Mouse (Mus musculus) kidney, adult 10 weeks (tissue): Measurements from ENCODE around the gene Fnip2. TPM values are rescaled to one million over a fixed set of nuclear protein-coding genes. Genes with fewer than 3 reads are reported as not detected.

Experiments used
- polyA plus RNA-seq: library from polyadenylated mRNA; stranded (reverse); fragments of 350-450 nt; fragmentation: Illumina TruSeq; extraction: RNeasy Lipid Tissue Mini Kit (QIAGEN cat#74804); gene quantifications from one replicate; pipeline ENCODE4 v1.2.3, GENCODE M21; 2014; ENCODE audit warnings: low read depth, low replicate concordance

Gene Fnip2
- 30.4 TPM for polyA plus RNA-seq

DNA sequence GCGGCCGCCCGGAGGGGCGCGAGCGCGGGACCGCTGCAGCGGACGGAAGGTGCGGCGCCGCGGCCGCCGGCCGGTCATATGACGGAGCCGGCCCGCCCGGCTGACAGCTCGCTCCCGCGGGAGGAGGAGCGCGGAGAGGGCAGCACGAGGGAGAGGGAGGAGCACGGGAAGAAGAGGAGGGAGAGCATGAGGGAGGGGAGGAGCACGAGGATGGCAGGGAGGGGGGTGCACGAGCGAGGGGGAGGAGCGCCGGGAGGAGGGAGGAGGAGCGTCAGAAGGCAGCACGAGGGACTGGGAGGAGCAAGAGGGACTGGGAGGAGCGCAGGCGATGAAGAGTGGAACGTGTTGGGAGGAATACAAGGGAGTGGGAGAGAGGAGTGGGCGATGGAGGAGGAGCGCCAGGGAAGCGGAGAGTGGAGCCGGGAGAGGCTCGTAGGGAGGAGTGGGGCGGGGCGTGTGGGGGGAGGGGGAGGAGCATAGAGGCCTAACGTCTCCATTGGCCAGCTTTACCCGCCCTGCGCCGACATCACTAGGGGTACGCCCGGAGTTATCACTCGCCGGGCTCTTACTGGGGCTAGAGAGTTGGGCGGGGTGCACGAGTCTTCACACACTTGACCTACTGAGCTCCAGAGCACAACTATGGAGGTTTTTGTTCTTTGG lies at the start of gene Fnip2:
Gene Fnip2, minus strand, starts transcription at position 94 of the 660 bp plus-strand sequence.

DNA sequence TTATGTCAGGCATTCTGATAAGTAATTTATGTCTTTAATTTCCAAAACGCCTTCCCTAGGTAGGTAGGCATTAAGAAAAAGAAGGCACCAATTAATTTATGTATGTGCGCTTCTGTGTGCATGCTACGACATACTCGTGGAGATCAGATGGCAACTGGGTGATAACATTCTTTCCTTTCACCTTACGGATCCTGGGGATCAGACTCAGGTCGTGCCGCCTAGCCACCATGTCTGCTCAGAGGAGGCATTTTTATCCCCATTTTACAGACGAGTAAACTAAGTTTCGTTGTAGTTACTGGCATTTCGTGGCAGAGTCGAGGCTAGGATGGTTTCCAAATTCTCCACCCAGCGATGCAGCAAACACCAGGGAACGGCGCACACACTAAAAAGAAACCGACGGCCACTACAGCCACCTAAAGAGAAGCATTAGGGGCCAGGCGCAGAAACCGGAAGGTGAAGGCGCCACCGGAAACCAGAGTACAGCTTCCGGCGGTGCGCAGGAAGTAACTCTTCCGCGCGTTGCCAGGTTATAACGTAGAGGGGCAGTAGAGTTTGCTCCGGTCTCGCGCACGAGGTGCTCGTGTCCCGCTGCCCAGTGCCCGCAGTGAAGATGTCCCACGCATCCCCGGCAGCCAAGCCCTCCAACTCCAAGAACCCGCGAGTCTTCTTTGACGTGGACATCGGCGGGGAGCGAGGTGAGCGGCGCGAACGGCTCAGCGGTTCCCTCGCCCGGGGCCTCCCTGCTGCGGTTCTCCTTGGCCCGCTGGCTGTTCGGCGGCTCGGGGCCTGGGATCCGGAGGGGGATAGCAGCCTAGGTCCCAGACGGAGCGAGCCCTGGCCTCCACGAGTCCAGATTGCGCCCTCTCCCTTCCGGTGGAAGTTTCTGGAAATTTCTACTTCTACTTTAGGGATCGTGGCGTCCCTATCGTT lies 23.5 kb upstream of the Fnip2 start, which contains the start of gene Ppid:
Gene Ppid, plus strand, starts transcription at position 480 of the 930 bp plus-strand sequence.

Other genes with a start within 250 kb of the Fnip2 start
- gene Gm17359, start 231.1 kb downstream of the Fnip2 start, polyA plus RNA-seq: not detected
- 127 TPM for gene Ppid, start 23.5 kb upstream of the Fnip2 start, polyA plus RNA-seq
- gene 4930579G24Rik, start 61.3 kb upstream of the Fnip2 start, polyA plus RNA-seq: 3.4 TPM
- gene Etfdh, start 61.7 kb upstream of the Fnip2 start, polyA plus RNA-seq: 382 TPM
- gene Rxfp1, start 170.1 kb upstream of the Fnip2 start, polyA plus RNA-seq: 0.08 TPM